Mouse (Mus musculus) CH12.LX (cell line): ENCODE results near the gene Irf4.

ENCODE experiments used
- EP300 ChIP-seq: IDR thresholded peaks from 2 replicates; pipeline ENCODE4 v1.6.1; 2011; ENCODE audit warnings: low read length, improper control_type of control experiment
- KAT2A ChIP-seq: IDR thresholded peaks from 2 replicates; pipeline ENCODE4 v1.6.1; 2012; ENCODE audit warnings: low read length, improper control_type of control experiment, inconsistent platforms; ENCODE audit not compliant: insufficient replicate concordance
- MAZ ChIP-seq: IDR thresholded peaks from 2 replicates; pipeline ENCODE4 v1.6.1; 2012; ENCODE audit warnings: low read depth, mild to moderate bottlenecking, inconsistent platforms, low read length, improper control_type of control experiment, moderate library complexity
- POLR2A ChIP-seq: IDR thresholded peaks from 2 replicates; pipeline ENCODE4 v1.6.1; 2011; ENCODE audit warnings: low read depth, mild to moderate bottlenecking, improper control_type of control experiment, low read length

DNA sequence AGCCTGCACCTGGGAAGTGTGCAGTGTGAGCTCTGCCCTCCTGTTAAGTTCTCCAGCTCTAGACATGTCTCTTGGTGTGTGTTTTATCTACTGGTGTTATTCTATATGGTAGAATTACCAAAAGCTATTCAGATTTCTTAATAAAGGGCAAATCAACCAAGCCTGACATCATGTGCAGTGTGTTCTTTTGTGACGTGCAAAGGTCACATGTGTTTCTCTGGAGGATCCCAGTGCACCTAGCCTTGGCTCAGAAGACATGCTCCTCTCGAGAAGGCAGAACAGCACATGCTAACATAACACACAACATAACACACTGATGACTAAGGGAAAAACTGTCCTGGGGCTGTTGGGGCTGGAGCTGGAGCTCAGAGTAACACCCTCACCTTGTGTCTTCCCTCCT, 38.0 kb upstream of the Irf4 start:
- TF ChIP-seq MAZ: no peak
- no peak for TF ChIP-seq POLR2A
- no peak for TF ChIP-seq EP300
- TF ChIP-seq KAT2A: no peak
